Mouse (Mus musculus): Measurements from ENCODE around the gene Tmem171. TPM values are rescaled to one million over a fixed set of nuclear protein-coding genes. Genes with fewer than 3 reads are reported as not detected.

The Tmem171 gene
- polyA plus RNA-seq, 2 experiments, result 0.12 TPM; not detected in 1

DNA sequence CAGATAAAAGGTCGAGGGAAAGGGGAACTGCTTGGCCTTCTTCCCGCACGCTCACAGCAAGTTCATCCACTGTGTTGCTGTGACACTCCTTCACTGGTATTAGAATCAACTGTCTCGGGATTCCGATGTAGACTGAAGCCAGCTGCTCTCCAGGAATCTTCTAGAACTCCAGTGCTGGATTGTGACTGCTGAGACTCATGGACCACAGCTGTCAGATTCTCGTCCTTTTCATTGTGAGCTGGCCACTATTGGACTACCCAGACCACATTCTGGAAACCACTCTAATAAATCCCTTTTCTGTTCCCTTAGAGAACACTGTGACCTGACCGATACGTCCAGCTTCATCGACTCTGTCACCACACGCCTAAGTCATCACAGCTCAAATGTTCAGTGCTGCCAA is 29.4 kb downstream of the Tmem171 start:
- Histone ChIP-seq H3K9me3 (ENCODE audit: control insufficient read depth, low read length) (no peaks in the 10 kb centered on the region), H3K4me3 (ENCODE audit: insufficient read depth in 1 of 2, low read depth in 2 of 2, low read length in 2 of 2) (no peak overlapping the region), H3K9ac (replicated peaks) (no peak overlapping the region), H3K27me3 (ENCODE audit: control insufficient read depth, insufficient read depth, low read length) (no peaks in the 10 kb centered on the region), H3K27ac (no peak overlapping the region), H3K4me2 (ENCODE audit: low read depth) (no peak overlapping the region), H3K36me3 (replicated peaks; ENCODE audit: control insufficient read depth, insufficient read depth, low read depth) (no peaks in the 10 kb centered on the region), H3K4me1 (replicated peaks; ENCODE audit: control insufficient read depth in 2 of 2, insufficient read depth in 2 of 2, low read length in 1 of 2) (peaks cover 0 to 3% of the 10 kb centered on the region in 2 experiments; a peak in 1 of 4 replicates)
- no peak for DNase-seq (ENCODE audit: low read depth in 3 of 3, low spot score in 3 of 3)
- no peak for ATAC-seq (ENCODE audit: insufficient read depth)
- TF ChIP-seq CTCF (IDR thresholded peaks at IDR 0.05; ENCODE audit: low read depth) (no peak), EP300 (IDR thresholded peaks at IDR 0.05; ENCODE audit: low read depth) (no peak)
- WGBS (ENCODE audit: insufficient replicate concordance), result 61% methylated on average over 10 of the region's 10 CpGs

GRCm38 (mm10) chr13:98662173-98662675 is 32.4 kb downstream of the Tmem171 start:
- no peaks in the 10 kb centered on the region for H3K36me3 ChIP-seq (replicated peaks; ENCODE audit: control insufficient read depth, insufficient read depth, low read depth)
- H3K9ac ChIP-seq (replicated peaks), result no peak overlapping the region
- H3K27me3 ChIP-seq (ENCODE audit: control insufficient read depth, insufficient read depth, low read length), result no peaks in the 10 kb centered on the region
- H3K4me3 ChIP-seq (ENCODE audit: insufficient read depth in 1 of 2, low read depth in 2 of 2, low read length in 2 of 2), result no peak overlapping the region
- no peak for DNase-seq (ENCODE audit: low read depth in 3 of 3, low spot score in 3 of 3)
- no peak overlapping the region for H3K27ac ChIP-seq
- 60% methylated on average over 4 of the region's 4 CpGs for WGBS (ENCODE audit: insufficient replicate concordance)
- no peaks in the 10 kb centered on the region for H3K9me3 ChIP-seq (ENCODE audit: control insufficient read depth, low read length)
- TF ChIP-seq EP300 (IDR thresholded peaks at IDR 0.05; ENCODE audit: low read depth) (no peak), CTCF (IDR thresholded peaks at IDR 0.05; ENCODE audit: low read depth) (no peak)
- peaks cover 0 to 3% of the 10 kb centered on the region in 2 experiments; a peak in 1 of 4 replicates for H3K4me1 ChIP-seq (replicated peaks; ENCODE audit: control insufficient read depth in 2 of 2, insufficient read depth in 2 of 2, low read length in 1 of 2)
- H3K4me2 ChIP-seq (ENCODE audit: low read depth), result no peak overlapping the region
- ATAC-seq (ENCODE audit: insufficient read depth), result no peak

- H3K4me3 ChIP-seq (ENCODE audit: insufficient read depth in 1 of 2, low read depth in 2 of 2, low read length in 2 of 2), result no peak overlapping the region
- no peaks in the 10 kb centered on the region for H3K4me1 ChIP-seq (replicated peaks; ENCODE audit: control insufficient read depth in 2 of 2, insufficient read depth in 2 of 2, low read length in 1 of 2)
- no peaks in the 10 kb centered on the region for H3K9me3 ChIP-seq (ENCODE audit: control insufficient read depth, low read length)
- no peak overlapping the region for H3K4me2 ChIP-seq (ENCODE audit: low read depth)
- TF ChIP-seq EP300 (IDR thresholded peaks at IDR 0.05; ENCODE audit: low read depth), result no peak
- no peak for TF ChIP-seq CTCF (IDR thresholded peaks at IDR 0.05; ENCODE audit: low read depth)
- no peak overlapping the region for H3K27ac ChIP-seq
- no peak for ATAC-seq (ENCODE audit: insufficient read depth)
- no peak for DNase-seq (ENCODE audit: low read depth in 3 of 3, low spot score in 3 of 3)
- WGBS (ENCODE audit: insufficient replicate concordance), result 65% methylated on average over 16 of the region's 16 CpGs
- no peaks in the 10 kb centered on the region for H3K27me3 ChIP-seq (ENCODE audit: control insufficient read depth, insufficient read depth, low read length)
- H3K9ac ChIP-seq (replicated peaks), result no peak overlapping the region
- no peaks in the 10 kb centered on the region for H3K36me3 ChIP-seq (replicated peaks; ENCODE audit: control insufficient read depth, insufficient read depth, low read depth)
These were observed 38.6 kb downstream of the Tmem171 start for GRCm38 (mm10) chr13:98656034-98656471.

- Histone ChIP-seq H3K9ac (replicated peaks) (no peak overlapping the region), H3K9me3 (ENCODE audit: control insufficient read depth, low read length) (no peaks in the 10 kb centered on the region), H3K27me3 (ENCODE audit: control insufficient read depth, insufficient read depth, low read length) (no peaks in the 10 kb centered on the region), H3K4me1 (replicated peaks; ENCODE audit: control insufficient read depth in 2 of 2, insufficient read depth in 2 of 2, low read length in 1 of 2) (no peaks in the 10 kb centered on the region), H3K4me2 (ENCODE audit: low read depth) (no peak overlapping the region), H3K27ac (no peak overlapping the region), H3K4me3 (ENCODE audit: insufficient read depth in 1 of 2, low read depth in 2 of 2, low read length in 2 of 2) (no peak overlapping the region), H3K36me3 (replicated peaks; ENCODE audit: control insufficient read depth, insufficient read depth, low read depth) (no peaks in the 10 kb centered on the region)
- DNase-seq (ENCODE audit: low read depth in 3 of 3, low spot score in 3 of 3) (no peak), ATAC-seq (ENCODE audit: insufficient read depth) (no peak)
- TF ChIP-seq EP300 (IDR thresholded peaks at IDR 0.05; ENCODE audit: low read depth) (no peak), CTCF (IDR thresholded peaks at IDR 0.05; ENCODE audit: low read depth) (no peak)
- 70% methylated on average over 4 of the region's 4 CpGs for WGBS (ENCODE audit: insufficient replicate concordance)
These were observed 39.3 kb downstream of the Tmem171 start for GRCm38 (mm10) chr13:98655346-98655745.

DNA sequence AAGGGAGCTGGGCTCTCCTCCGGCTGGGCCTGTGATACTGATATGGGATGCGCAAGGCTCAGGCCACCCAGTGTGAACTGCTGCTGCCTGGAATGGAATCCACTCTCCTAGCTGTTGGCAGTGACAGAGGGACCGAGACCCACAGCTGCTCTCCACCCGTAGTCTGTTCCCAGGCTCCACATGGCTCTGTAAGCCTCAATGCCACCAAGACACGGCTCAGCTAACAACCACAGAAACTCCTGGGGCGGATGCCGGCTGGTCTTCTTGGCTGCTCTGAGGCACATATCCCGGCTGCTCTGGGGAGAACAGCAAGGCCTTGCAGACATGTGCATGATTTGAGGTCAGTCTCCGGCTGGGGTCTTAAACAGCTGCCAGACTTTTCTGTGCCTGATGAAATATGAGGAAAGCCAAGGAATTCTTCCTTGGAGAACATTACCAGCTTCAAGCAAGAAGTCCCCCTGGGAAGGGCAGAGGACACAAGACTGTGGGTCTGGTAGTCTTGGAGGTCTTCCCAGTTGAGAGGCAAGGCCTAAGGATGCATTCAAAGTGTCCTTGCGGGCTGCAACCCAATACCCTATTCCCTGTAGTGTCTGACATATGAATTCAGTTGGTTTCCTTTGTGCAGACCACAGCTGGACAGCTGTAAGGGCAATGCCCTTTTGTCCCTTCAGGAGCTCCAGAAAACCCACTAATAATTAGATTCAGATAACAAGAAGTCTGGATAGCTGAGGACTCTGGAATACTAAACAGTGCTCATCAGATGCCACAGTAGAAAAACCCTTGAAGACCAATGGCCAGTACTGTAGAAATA is 40.3 kb downstream of the Tmem171 start:
- Histone ChIP-seq H3K4me3 (ENCODE audit: insufficient read depth in 1 of 2, low read depth in 2 of 2, low read length in 2 of 2) (no peak overlapping the region), H3K27ac (no peak overlapping the region), H3K36me3 (replicated peaks; ENCODE audit: control insufficient read depth, insufficient read depth, low read depth) (no peaks in the 10 kb centered on the region), H3K27me3 (ENCODE audit: control insufficient read depth, insufficient read depth, low read length) (no peaks in the 10 kb centered on the region), H3K9me3 (ENCODE audit: control insufficient read depth, low read length) (no peaks in the 10 kb centered on the region), H3K4me2 (ENCODE audit: low read depth) (no peak overlapping the region), H3K9ac (replicated peaks) (no peak overlapping the region), H3K4me1 (replicated peaks; ENCODE audit: control insufficient read depth in 2 of 2, insufficient read depth in 2 of 2, low read length in 1 of 2) (no peaks in the 10 kb centered on the region)
- WGBS (ENCODE audit: insufficient replicate concordance), result 76% methylated on average over 10 of the region's 10 CpGs
- ATAC-seq (ENCODE audit: insufficient read depth) (no peak), DNase-seq (ENCODE audit: low read depth in 3 of 3, low spot score in 3 of 3) (no peak)
- TF ChIP-seq CTCF (IDR thresholded peaks at IDR 0.05; ENCODE audit: low read depth), result no peak
- no peak for TF ChIP-seq EP300 (IDR thresholded peaks at IDR 0.05; ENCODE audit: low read depth)
